Mouse (Mus musculus) MEL-GATA-1-ER (cell line): ENCODE measurements around the gene Gpr22.
A peak's percentile ranks its signal among the peaks of the same experiment; 100 is the strongest.

Source experiments
- DNase-seq: peaks from one replicate; pipeline ENCODE4 v3.0.0-alpha.2; 2012; ENCODE audit warnings: low read depth; ENCODE audit errors: extremely low read depth

The Gpr22 gene

DNA sequence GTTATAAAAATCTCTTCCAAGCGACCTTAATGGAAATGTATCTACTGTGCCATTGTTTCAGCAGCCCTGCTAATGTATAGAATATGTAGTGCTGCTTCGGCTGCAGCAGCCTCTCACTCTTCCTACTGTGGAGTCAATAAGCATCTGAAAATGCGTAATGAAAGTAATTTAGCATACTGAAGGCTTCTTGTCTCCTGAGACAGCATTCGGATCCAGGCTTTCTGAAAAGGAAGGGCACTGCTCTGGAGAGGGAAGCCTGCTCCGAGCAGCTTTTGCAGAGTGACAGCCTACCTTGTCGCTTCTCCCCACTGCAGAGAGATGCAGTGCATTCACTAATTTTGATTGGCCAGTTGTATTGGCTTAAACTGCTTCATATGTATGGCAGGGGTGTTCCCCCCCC is at the start of gene Gpr22:
TSS of gene Gpr22 (minus strand) at position 348 of the 400 bp plus-strand sequence.
- DNase-seq: no peak

DNA sequence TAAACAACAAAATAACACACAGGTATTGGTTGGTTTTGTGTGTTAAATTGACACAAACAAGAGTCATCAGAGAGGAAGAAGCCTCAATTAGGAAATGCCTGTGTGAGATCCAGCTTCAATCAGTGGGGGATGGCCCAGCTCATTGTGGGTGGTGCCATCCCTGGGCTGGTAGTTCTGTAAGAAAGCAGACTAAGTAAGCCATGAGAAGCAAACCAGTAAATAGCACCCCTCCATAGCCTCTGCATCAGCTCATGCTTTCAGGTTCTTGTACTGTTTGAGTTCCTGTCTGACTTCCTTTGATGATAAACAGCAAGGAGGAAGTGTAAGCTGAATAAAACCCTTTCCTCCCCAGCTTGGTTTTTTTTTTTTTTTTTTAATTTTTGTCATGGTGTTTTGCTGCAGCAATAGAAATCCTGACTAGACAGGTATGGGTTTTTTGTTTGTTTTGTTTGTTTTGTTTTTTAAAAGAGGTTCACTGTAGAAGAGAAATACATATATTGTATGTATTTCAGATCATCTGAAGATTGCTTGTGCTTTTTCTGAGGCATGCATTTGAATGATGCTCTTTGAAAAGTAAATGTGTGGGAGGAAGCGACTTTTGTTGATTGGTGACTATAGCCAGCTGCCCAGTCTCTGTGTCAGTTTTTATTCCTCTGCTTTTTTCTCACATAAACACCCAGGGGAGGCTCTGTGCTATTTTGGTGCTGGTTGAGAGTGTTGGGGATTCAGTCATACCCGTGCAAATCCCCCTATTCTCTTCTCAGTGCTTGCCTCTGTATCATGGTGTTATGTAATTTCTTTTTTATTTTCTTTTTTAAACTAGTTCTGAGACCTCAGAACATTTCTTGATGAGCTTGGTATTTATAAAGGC is 42.4 kb upstream of the Gpr22 start:
- no peak for DNase-seq

DNA sequence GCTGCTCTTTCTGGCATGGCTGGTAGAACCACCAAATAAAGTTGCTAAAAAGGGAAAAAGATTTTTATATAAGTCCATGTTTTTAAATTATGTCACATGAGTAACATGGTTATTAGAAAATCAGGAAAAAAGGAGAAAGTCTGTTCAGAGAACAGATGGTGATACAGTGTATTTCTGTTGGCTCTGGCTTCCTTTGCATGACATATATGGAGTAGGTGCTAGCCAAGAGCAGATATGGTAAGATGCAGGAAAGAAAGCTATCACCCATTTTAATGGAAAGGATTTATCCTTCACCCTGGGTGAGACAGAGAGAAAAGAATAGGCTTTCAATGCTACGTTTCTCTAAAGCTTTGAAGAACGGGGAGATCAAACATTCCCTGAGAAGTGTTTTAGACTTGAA is 40.7 kb upstream of the Gpr22 start:
- no peak for DNase-seq

DNA sequence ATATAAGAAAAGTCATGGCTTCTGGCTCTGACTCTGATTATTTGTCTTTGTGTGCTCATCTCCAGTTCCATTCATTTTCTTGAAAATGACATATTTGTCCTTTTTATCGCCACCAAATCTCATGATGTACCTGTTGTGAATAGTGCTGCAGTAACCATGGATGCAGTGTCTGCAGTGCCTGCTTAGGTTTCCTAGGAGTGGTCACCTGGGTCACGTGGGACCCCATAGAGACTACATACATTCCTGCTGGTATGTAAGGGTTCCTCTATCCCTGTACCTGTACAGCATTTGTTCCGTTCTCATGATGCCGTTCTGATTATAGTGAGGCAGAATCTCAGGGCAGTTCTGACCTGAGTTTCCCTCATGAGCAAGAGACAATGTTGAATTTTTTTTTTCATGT is 36.1 kb upstream of the Gpr22 start:
- DNase-seq: no peak

DNA sequence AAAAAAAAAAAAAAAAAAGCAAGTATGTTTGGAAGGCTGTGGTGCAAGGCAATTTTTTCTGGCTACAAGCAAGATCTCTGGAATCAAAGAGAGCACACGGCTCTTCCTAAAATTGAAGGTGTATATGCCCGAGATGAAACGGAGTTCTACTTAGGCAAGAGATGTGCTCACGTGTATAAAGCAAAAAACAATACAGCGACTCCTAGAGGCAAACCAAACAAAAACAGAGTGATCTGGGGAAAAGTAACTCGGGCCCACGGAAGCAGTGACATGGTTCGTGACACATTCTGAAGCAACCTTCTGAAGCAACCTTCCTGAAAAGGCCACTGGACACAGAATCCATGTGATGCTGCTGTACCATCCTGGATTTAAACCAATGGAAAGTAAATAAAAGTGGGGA is 33.6 kb upstream of the Gpr22 start:
- DNase-seq: no peak

DNA sequence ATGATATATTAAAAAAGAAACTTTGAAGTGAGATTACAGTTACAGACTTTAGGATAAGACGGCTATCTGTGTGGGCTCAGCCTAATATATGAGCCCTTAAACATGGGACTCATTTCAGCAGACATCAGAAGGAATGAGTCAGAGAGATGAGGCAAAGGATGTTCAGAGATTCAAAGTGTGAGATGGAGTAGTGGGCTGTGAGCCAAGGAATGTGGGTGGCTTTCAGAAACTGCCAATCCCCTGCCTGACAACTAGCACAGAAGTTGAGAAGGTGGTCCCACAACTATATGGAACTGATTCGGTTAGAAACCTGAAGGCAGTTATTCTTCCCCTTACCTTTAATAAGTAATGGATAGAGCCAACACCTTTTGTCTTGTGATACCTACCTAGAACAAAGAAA is 20.9 kb upstream of the Gpr22 start:
- DNase-seq: no peak

DNA sequence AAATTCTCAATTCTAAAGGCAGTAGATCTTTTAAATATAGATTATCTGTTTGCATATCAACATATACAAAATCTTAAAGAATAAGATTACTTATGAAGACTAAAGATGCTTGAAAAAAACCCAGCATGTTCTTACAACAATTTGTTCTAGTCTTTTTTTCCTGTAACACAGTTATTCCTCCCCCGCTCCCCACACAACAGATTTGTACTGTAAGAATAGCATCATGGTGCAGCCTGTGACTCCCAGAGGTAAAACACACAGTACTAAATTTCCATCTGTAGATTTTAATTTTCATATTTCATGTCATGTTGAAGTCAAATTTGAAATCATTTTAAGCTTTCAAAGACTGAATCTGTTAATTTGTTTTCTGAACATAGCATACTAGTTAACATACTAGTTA is 16.4 kb upstream of the Gpr22 start:
- no peak for DNase-seq

DNA sequence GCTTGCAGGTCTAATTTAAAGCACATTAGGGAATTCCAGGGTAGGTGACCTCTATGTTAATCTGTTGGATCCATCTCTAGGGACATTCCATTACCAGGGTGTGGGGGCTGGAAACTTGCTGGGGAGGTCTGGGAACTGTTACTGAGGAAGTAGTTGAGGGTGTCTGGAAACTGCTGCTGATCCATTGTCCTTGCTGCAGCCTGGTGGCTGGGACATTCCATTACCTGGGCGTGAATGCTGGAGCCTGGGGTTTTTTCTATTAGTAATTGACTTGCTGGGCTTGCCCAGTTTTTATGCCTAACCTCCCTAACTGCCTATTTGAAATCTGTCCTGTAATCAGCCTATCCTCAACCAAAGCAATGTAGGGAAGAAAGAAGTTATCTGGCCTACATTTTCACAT is 13.0 kb upstream of the Gpr22 start:
- no peak for DNase-seq

DNA sequence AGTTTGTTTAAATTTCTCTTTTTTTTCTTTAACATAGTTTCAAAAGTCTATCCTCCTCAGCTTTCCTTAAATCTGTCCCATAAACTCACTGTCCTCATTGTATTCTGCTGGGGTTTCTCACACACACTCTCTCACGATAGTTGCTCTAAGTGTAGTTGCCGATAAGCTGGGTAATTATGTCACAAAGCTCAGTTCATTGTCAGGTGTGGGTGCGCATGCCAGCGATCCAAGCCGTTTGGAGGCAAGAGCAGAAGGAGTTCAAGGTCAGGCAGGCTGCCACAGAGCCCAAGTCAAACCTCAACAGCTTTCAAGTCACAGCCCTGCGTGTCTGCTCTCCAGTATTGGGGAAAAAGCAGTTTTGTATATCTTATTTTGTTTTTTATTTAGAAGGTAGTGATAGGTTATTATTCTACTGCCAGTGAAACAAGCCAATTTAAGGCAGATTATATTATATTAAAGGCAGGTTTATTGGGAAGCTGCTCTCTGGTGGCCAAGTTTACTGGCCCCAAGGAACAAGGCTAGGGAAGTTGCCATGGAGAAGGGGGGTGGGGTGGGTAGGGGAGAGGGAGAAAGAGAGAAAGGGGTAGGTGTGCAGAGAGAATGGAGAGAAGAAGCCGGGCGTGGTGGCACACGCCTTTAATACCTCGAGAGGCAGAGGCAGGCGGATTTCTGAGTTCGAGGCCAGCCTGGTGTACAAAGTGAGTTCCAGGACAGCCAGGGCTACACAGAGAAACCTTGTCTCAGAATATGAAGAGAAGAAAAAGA is 11.9 kb upstream of the Gpr22 start:
- DNase-seq: no peak

DNA sequence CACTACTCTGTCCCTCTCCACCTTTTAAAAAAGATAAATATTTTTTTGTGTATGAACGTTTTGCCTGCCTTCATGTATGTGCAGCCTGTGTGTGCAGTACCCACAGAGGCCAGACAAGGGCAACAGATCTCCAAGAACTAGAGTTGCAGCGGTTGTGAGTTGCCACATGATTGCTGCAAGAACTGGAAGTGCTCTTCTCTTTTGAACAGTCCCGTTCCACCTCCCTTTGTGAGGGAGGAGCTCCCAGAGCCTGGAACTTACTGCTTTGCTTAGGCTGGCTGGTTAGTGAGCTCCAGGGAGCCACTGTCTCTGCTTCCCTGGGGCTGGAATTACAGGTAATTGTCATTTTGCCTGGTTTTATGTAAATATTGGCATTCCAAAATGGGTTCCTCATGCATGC is 10.8 kb upstream of the Gpr22 start:
- DNase-seq: no peak

DNA sequence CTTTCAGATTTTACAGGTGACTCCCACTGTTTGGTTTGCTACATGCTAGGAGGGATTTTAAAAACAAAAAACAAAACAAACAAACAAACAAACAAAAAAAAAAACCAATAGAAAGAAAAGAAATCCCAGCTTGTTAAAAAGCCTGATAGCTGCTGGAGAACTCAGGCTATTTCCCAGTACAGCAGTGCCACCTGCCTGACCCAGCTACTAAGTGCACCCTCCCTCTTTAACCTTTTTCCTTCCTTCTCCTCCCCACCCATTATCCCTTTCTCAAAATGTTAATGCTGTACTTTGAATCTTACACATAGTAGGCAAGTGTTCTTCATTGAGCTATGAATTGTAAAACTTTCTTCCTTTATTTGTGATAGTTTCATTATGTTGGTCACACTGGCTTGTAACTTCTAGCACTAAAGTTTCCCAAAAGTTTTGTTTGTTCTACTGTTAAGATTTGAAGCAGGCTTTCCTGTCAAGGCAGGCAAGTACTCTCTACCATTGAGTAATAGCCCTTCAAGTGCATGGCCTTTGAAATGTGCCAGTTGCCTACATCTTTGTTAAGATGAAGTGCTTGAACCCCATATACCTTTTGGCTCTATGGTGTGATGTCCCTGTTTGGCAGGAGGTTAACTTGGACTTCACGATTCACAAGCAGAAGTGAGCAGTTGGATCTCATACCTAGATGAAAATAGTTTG is 6.0 kb upstream of the Gpr22 start:
- no peak for DNase-seq

DNA sequence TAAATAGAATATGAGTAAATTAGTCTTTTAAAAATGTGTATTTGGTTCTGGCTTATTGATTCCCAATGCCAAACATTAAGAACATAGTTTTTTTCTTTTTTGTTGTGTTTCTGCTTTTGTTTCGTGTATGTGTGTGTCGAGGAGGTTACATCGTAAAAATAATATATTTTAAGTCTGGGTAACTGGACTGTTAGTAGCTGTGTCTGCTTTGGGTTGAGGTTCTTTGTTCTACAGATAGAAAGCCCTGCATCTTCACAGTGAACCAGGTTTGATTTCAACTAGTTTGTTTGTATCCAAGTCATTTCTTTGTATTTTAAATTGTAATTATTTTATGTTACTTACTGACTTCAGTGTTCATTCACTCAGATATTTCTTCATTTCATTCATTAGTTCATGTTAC is 323 bp upstream of the Gpr22 start:
- DNase-seq: no peak

DNA sequence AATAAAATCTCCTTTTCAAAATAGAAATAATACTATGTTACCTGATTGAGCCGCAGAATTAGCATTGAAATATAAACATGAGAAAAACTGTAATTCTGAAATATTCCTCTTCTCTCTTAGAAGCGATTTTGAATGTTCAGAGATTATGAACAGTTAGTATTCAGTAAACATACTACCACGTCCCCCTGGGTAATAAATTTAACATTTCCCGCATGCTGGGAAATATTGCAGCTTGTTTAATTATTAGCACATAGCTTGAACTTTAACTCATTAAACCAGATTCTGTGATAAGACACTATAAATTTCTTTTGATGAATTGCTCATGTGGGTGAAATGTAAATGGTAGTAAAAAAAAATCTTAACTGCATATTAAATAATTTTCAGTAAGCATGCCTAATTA is 1.0 kb downstream of the Gpr22 start:
- DNase-seq: no peak

DNA sequence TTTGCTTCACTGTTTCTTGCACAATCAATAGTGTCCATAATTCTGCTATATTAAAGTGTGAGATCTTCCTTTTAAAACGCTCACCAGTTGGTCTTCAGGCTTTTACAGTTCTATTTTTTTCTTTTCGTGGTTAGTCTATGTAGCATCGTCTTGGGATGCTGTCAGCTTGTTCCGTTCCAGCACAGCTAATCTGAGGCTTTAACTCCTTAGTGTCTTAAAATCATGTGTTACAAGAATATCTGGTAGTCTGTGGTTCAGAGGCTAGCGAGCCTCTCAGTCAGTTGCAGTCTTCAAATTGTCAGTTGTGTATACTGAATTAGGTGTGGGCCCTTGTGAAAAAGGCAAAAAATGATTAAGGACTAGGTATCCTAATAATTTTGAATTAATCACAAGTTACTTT is 1.5 kb downstream of the Gpr22 start:
- no peak for DNase-seq

DNA sequence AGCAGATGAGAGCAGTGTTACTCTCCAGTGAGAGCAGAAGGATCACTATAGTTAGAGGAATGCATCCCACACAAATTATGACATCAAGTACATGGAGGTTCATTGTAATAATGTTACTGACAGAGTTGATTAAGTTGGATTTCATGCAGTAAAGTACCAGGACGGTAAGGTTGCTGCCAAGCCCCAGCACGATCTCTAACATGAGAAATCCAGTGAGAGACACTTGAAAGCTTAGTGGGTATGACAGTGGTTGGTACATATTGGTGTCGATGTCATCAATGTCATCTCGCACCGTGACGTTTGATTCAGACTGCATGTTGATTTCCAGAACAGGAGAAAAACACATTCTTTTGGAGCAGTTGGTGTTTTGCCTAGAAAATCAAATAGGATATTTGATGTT is 4.1 kb downstream of the Gpr22 start:
- no peak for DNase-seq

DNA sequence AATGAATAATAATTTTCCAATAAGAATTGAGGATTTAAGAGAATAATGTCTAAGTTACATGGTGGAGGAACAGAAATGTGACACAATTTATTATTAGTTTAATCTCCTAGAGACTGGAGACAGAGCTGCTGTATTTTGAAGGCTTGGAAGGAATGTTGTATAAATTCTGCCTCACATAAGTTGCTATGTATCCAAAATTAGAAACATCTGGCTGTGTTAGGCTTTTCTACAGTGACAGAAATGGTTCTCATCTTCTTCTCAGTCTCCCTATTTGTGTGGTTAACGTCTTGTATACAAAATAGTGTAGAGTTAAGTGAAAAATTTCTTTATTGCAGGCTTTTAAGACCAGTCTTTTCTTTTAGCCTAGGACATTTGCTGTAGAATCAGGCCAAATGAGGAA is 6.2 kb downstream of the Gpr22 start:
- no peak for DNase-seq

DNA sequence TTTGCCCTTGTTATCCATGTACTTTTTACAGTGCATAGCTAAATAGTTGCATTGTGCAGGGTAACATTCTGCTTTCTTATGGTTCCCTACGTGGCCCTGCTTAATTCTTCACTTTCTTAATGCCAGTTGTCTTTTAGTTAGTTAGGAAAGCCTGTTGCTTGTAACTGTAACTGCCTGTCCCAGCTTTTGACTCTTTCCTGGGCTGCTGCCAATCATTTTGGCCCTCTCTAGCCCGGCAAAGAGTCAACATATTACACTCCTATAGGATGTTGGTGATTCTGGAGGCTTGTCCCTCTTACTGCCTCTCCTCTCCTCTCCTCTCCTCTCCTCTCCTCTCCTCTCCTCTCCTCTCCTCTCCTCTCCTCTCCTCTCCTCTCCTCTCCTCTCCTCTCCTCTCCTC is 7.6 kb downstream of the Gpr22 start:
- DNase-seq: no peak

DNA sequence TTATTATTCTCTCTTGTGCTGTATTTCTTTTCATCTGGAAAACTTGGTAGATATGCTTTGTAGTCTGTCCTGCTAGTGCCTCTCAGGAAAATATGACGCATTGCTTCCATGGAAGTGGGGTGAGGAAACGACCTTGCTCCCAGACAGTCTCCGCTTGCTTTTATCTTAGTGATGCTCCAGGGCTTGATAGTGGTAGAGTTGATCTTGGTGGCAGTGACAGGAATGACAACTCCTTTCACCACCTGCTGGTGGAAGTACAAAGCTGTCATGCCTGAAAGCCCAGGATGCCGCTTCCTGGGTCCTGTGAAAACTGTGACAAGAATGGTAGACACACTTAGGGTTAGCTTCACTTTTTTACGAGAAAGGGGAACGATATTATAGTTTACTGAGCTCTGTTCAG is 9.8 kb downstream of the Gpr22 start:
- no peak for DNase-seq

DNA sequence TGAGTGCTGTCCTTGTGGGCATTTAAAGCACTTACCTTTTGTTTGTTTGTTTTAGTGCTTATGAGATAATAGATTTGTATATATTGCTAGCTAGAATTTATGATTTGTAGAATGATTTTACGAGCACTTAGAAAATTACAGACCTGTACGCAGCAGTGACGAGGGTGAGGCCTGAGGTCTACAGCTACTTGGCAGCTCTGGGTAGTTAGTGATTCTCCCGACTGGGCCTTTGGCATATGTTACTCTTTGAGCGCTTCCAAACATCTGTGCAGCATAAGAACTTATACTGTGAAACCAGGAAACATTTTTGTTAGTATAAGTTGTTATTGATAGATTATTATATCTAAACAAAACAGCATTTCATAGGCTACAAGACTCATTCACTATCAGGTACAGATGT is 12.3 kb downstream of the Gpr22 start:
- DNase-seq: no peak

DNA sequence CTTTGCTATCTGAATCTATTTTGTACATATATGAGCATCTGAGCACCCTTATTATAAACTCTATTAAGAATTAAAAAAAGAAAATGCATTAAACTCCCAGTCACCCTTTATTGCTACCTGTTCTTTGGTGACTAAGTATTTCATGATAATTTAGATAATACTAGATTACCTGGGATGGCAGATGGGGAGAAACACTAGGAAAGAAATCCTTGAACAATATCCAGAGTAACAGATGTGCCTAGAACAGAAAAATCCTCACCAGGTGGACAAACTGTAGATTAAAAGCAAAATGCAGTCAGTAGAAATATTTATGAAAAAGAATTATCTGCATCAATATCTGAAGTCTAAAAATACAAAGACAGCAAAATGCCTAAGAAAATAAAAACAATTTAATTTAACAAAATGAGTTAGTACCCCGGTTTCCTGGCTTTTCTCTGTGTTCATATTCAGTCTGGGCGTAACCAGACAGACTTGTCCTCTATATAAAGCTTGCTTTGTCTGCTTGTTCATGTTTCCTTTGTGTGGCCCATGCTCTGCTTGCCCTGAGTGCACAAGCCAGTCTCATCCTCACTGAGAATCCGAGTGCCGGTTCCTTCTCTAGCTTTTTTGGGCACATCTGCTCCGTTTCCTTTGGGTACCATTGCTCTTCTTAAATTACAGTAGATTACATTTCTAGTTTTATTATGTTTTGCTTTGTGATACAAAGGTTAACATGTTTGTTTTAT is 13.0 kb downstream of the Gpr22 start:
- DNase-seq: no peak

DNA sequence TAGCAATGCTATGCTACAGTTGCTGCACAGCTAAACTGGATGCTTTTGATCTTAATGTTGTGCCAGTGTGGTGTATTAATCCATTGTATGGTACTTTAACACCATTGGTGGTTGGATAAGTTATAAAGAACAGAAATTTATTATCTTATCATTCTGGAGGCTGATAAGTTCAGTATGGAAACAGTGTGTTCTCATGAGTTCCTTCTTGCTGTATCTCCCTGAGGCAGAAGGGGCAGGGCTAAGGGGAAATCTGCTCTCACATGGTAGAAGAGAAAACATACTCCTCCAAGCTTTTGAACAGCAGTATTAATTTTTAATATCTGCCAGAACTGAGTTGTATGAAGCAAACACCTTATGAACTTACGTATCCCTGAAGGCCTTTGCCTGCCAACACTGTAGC is 20.5 kb downstream of the Gpr22 start:
- DNase-seq: peak; percentile 8

DNA sequence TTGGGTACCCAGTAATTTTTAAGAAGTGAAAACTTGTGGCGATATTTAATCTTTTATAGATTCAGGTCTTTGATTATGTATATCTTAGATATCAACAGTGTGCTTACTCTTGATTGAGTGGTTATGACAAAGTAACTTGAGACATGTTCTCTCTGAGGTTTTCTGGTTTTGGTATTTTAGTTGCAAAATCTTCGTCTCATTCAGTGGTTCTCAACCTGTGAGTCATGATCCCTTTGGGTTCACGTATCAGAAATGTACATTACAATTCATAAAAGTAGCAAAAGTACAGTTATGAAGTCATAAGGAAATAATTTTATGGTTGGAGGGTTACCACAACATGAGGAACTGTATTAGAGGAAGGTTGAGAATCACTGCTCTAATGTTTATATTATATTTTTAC is 27.1 kb downstream of the Gpr22 start:
- no peak for DNase-seq
